Mouse (Mus musculus) cerebellum, adult 2 months (tissue): ENCODE measurements around the gene Mrpl51.

Experiments used
- CTCF ChIP-seq: fragments of 200-500 bp; IDR thresholded peaks from 2 replicates; pipeline ENCODE4 v1.5.1; 2011; ENCODE audit warnings: low read depth, mild to moderate bottlenecking, control low read depth, low read length, moderate library complexity, borderline replicate concordance; ENCODE audit not compliant: insufficient read depth
- POLR2A ChIP-seq: fragments of 200-500 bp; IDR thresholded peaks from 2 replicates; pipeline ENCODE4 v1.6.1; 2011; ENCODE audit warnings: low read length, control low read depth, borderline replicate concordance; ENCODE audit not compliant: insufficient read depth

DNA sequence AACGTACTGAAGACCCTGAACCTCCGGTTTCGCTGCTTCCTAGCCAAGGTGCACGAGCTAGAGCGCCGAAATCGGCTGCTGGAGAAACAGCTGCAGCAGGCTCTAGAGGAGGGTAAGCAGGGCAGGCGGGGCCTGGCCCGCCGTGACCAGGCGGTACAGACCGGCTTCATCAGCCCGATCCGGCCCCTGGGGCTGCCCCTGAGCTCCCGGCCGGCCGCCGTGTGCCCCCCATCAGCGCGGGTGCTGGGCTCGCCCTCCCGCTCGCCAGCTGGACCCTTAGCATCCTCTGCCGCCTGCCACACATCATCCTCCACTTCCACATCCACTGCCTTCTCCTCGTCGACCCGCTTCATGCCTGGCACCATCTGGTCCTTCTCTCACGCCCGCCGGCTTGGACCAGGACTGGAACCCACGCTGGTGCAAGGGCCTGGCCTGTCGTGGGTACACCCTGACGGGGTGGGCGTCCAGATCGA is 46.1 kb upstream of the Mrpl51 start:
- no peak for TF ChIP-seq CTCF
- no peak for TF ChIP-seq POLR2A
